Mouse (Mus musculus): ENCODE measurements around the gene Olfr1192-ps1. TPM values are rescaled to one million over a fixed set of nuclear protein-coding genes. Genes with fewer than 3 reads are reported as not detected.
"Not testable (repeated sequence)": the region's sequence is repeated elsewhere in the genome, so short reads cannot be mapped to it uniquely, and the experiment has no call there.

The Olfr1192-ps1 gene
- total RNA-seq (2021) (not detected), polyA plus RNA-seq (2012; rRNA removed) (not detected in 2 replicates)
- long read RNA-seq, result 0 reads

DNA sequence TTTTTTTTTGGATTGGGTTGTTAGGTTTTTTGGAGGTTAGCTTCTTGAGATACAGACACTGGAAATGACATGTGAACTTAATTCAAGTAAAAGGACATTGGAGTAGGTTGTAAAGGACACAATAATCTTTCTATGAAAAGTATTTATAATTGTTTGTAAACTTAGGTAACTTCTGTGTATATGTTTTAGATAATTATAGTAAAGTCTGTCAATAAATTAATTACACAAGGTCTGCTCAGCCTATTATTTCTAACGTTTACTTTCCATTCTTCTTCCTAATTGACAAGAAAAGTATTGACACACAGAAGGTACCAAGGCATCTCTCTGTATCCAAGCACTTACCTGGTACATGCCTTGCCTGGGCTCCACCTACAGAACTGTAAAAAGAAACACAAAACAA lies at the start of gene Olfr1192-ps1:
Gene Olfr1192-ps1, plus strand, starts transcription at position 301 of the 400 bp plus-strand sequence.
- no peak within 1 kb of the TSS for H3K4me3 ChIP-seq
- H3K4me1 ChIP-seq (ENCODE audit: control insufficient read depth, insufficient read depth, low read length), result no peaks in the 10 kb centered on the region
- no peak for TF ChIP-seq POLR2A (IDR thresholded peaks at IDR 0.05; ENCODE audit: insufficient read depth, low read depth, low read length)
- TF ChIP-seq EP300 (IDR thresholded peaks at IDR 0.05; ENCODE audit: insufficient read depth, low read depth, low read length), result no peak
- no peak for TF ChIP-seq CTCF (IDR thresholded peaks at IDR 0.05)
- no peaks in the 10 kb centered on the region for H3K36me3 ChIP-seq (ENCODE audit: control insufficient read depth, insufficient read depth, low read length)
- DNase-seq, result no peak
- no peak within 1 kb of the TSS for H3K9ac ChIP-seq (ENCODE audit: low read depth, low read length)
- H3K27ac ChIP-seq, result no peak within 1 kb of the TSS
- WGBS, result 19% methylated on average over 1 of the region's 1 CpGs
- no peaks in the 10 kb centered on the region for H3K27me3 ChIP-seq (ENCODE audit: control insufficient read depth, insufficient read depth, low read length)
- H3K79me2 ChIP-seq (replicated peaks; ENCODE audit: control insufficient read depth, insufficient read depth, low read length), result no peaks in the 10 kb centered on the region
- intact Hi-C loops (cut with DNase I), result no loop called here

GRCm38 (mm10) chr2:88640242-88640641 lies 8.1 kb upstream of the Olfr1192-ps1 start, which contains the start of gene Olfr1191-ps1:
TSS of gene Olfr1191-ps1 (plus strand) at chr2:88640542.
- H3K9ac ChIP-seq (ENCODE audit: low read depth, low read length); DNase-seq; H3K27me3 ChIP-seq (ENCODE audit: control insufficient read depth, insufficient read depth, low read length); H3K4me3 ChIP-seq; H3K36me3 ChIP-seq (ENCODE audit: control insufficient read depth, insufficient read depth, low read length); H3K79me2 ChIP-seq (replicated peaks; ENCODE audit: control insufficient read depth, insufficient read depth, low read length); intact Hi-C loops (cut with DNase I); H3K4me1 ChIP-seq (ENCODE audit: control insufficient read depth, insufficient read depth, low read length); H3K27ac ChIP-seq: not testable (repeated sequence)
- 82% methylated on average over 1 of the region's 1 CpGs for WGBS

DNA sequence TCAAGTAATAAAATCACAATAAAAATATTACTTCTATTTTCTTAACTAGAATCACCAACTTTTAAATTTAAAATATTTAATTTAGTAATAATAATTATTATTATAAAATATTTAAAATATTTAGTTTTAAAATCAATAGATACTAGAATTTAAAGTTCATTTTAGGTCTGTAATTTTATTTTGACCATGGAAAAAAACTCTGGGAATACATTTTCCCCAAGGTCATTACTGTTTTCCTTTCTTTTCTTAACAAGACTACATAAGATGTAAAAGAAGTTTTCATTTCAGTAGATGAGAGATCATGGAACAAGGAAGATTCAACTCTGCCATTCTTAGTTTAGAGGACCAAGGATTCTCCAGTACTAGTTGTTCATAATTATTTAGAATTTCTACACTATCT lies 27.0 kb downstream of the Olfr1192-ps1 start, which contains the start of gene Olfr1193:
Gene Olfr1193, plus strand, starts transcription at position 301 of the 400 bp plus-strand sequence.
- H3K4me3 ChIP-seq; H3K9ac ChIP-seq (ENCODE audit: low read depth, low read length); H3K79me2 ChIP-seq (replicated peaks; ENCODE audit: control insufficient read depth, insufficient read depth, low read length); H3K27me3 ChIP-seq (ENCODE audit: control insufficient read depth, insufficient read depth, low read length); intact Hi-C loops (cut with DNase I); H3K36me3 ChIP-seq (ENCODE audit: control insufficient read depth, insufficient read depth, low read length); H3K27ac ChIP-seq; H3K4me1 ChIP-seq (ENCODE audit: control insufficient read depth, insufficient read depth, low read length); DNase-seq: not testable (repeated sequence)

DNA sequence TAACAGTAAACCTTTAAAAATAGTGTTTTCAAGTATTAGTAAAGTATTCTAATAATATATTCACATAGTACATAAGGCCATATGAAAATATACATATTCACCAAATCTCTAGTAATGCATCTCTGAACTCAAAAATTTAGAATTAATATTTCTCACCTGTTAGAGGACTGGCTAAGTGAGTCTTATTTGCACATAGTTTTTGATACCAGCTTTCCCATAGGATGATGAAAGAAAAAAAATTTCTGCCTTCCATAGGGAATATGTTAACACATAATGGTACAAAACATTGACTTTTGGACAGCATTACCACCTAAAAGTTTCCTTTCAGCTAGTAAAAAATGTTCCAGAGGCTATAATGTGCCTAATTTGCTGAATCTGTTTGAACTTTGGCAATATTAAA lies 40.8 kb downstream of the Olfr1192-ps1 start, which contains the start of gene Olfr1195:
Gene Olfr1195, minus strand, starts transcription at position 101 of the 400 bp plus-strand sequence.
- H3K36me3 ChIP-seq (ENCODE audit: control insufficient read depth, insufficient read depth, low read length), result no peaks in the 10 kb centered on the region
- no peak for DNase-seq
- intact Hi-C loops (cut with DNase I), result no loop called here
- no peaks in the 10 kb centered on the region for H3K79me2 ChIP-seq (replicated peaks; ENCODE audit: control insufficient read depth, insufficient read depth, low read length)
- H3K4me1 ChIP-seq (ENCODE audit: control insufficient read depth, insufficient read depth, low read length), result no peaks in the 10 kb centered on the region
- no peak within 1 kb of the TSS for H3K4me3 ChIP-seq
- no peak within 1 kb of the TSS for H3K9ac ChIP-seq (ENCODE audit: low read depth, low read length)
- TF ChIP-seq CTCF (IDR thresholded peaks at IDR 0.05), result no peak
- TF ChIP-seq POLR2A (IDR thresholded peaks at IDR 0.05; ENCODE audit: insufficient read depth, low read depth, low read length), result no peak
- no peak for TF ChIP-seq EP300 (IDR thresholded peaks at IDR 0.05; ENCODE audit: insufficient read depth, low read depth, low read length)
- H3K27me3 ChIP-seq (ENCODE audit: control insufficient read depth, insufficient read depth, low read length), result no peaks in the 10 kb centered on the region
- no peak within 1 kb of the TSS for H3K27ac ChIP-seq

- intact Hi-C loops (cut with DNase I), result no loop called here
- Histone ChIP-seq H3K9ac (ENCODE audit: low read depth, low read length) (no peak within 1 kb of the TSS), H3K4me1 (ENCODE audit: control insufficient read depth, insufficient read depth, low read length) (no peaks in the 10 kb centered on the region), H3K4me3 (no peak within 1 kb of the TSS), H3K27ac (no peak within 1 kb of the TSS), H3K27me3 (ENCODE audit: control insufficient read depth, insufficient read depth, low read length) (no peaks in the 10 kb centered on the region), H3K36me3 (ENCODE audit: control insufficient read depth, insufficient read depth, low read length) (no peaks in the 10 kb centered on the region), H3K79me2 (replicated peaks; ENCODE audit: control insufficient read depth, insufficient read depth, low read length) (no peaks in the 10 kb centered on the region)
- TF ChIP-seq POLR2A (IDR thresholded peaks at IDR 0.05; ENCODE audit: insufficient read depth, low read depth, low read length) (no peak), EP300 (IDR thresholded peaks at IDR 0.05; ENCODE audit: insufficient read depth, low read depth, low read length) (no peak), CTCF (IDR thresholded peaks at IDR 0.05) (no peak)
- no peak for DNase-seq
- 72% methylated on average over 2 of the region's 2 CpGs for WGBS
These were observed 56.2 kb downstream of the Olfr1192-ps1 start, which contains the start of gene Olfr1196 for GRCm38 (mm10) chr2:88704497-88704896. TSS of gene Olfr1196 (minus strand) at chr2:88704597.

Other genes starting within 250 kb of the Olfr1192-ps1 start
- not detected for gene Olfr1179, start 242.1 kb upstream of the Olfr1192-ps1 start, total RNA-seq (2021)
- not detected in 2 replicates for gene Olfr1179, start 242.1 kb upstream of the Olfr1192-ps1 start, polyA plus RNA-seq (2012; rRNA removed)
- gene Olfr1180, start 229.4 kb upstream of the Olfr1192-ps1 start, total RNA-seq (2021), result not detected
- gene Olfr1180, start 229.4 kb upstream of the Olfr1192-ps1 start, polyA plus RNA-seq (2012; rRNA removed), result not detected in 2 replicates
- not detected for gene Olfr1181, start 222.3 kb upstream of the Olfr1192-ps1 start, total RNA-seq (2021)
- gene Olfr1181, start 222.3 kb upstream of the Olfr1192-ps1 start, polyA plus RNA-seq (2012; rRNA removed), result not detected in 2 replicates
- not detected for gene Gm13757, start 199.4 kb upstream of the Olfr1192-ps1 start, total RNA-seq (2021)
- not detected in 2 replicates for gene Gm13757, start 199.4 kb upstream of the Olfr1192-ps1 start, polyA plus RNA-seq (2012; rRNA removed)
- gene Olfr1183, start 193.6 kb upstream of the Olfr1192-ps1 start, total RNA-seq (2021), result not detected
- not detected in 2 replicates for gene Olfr1183, start 193.6 kb upstream of the Olfr1192-ps1 start, polyA plus RNA-seq (2012; rRNA removed)
- not detected for gene Olfr1184, start 164.9 kb upstream of the Olfr1192-ps1 start, total RNA-seq (2021)
- not detected in 2 replicates for gene Olfr1184, start 164.9 kb upstream of the Olfr1192-ps1 start, polyA plus RNA-seq (2012; rRNA removed)
- not detected for gene Olfr1185-ps1, start 155.2 kb upstream of the Olfr1192-ps1 start, total RNA-seq (2021)
- gene Olfr1185-ps1, start 155.2 kb upstream of the Olfr1192-ps1 start, polyA plus RNA-seq (2012; rRNA removed), result not detected in 2 replicates
- gene Olfr1186, start 130.0 kb upstream of the Olfr1192-ps1 start, total RNA-seq (2021), result not detected
- gene Olfr1186, start 130.0 kb upstream of the Olfr1192-ps1 start, polyA plus RNA-seq (2012; rRNA removed), result not detected in 2 replicates
- gene Olfr1188, start 91.6 kb upstream of the Olfr1192-ps1 start, total RNA-seq (2021), result not detected
- not detected in 2 replicates for gene Olfr1188, start 91.6 kb upstream of the Olfr1192-ps1 start, polyA plus RNA-seq (2012; rRNA removed)
- not detected for gene Olfr1189, start 62.1 kb upstream of the Olfr1192-ps1 start, total RNA-seq (2021)
- not detected in 2 replicates for gene Olfr1189, start 62.1 kb upstream of the Olfr1192-ps1 start, polyA plus RNA-seq (2012; rRNA removed)
- gene Olfr1191-ps1, start 8.0 kb upstream of the Olfr1192-ps1 start, total RNA-seq (2021), result not detected
- not detected in 2 replicates for gene Olfr1191-ps1, start 8.0 kb upstream of the Olfr1192-ps1 start, polyA plus RNA-seq (2012; rRNA removed)
- gene Olfr1193, start 27.1 kb downstream of the Olfr1192-ps1 start, total RNA-seq (2021), result not detected
- not detected in 2 replicates for gene Olfr1193, start 27.1 kb downstream of the Olfr1192-ps1 start, polyA plus RNA-seq (2012; rRNA removed)
- gene Olfr1195, start 40.7 kb downstream of the Olfr1192-ps1 start, total RNA-seq (2021), result not detected
- gene Olfr1195, start 40.7 kb downstream of the Olfr1192-ps1 start, polyA plus RNA-seq (2012; rRNA removed), result not detected in 2 replicates
- gene Olfr1196, start 56.1 kb downstream of the Olfr1192-ps1 start, total RNA-seq (2021), result not detected
- gene Olfr1196, start 56.1 kb downstream of the Olfr1192-ps1 start, polyA plus RNA-seq (2012; rRNA removed), result not detected in 2 replicates
- not detected for gene Olfr1197, start 83.9 kb downstream of the Olfr1192-ps1 start, total RNA-seq (2021)
- not detected in 2 replicates for gene Olfr1197, start 83.9 kb downstream of the Olfr1192-ps1 start, polyA plus RNA-seq (2012; rRNA removed)
- not detected for gene Olfr1198, start 102.9 kb downstream of the Olfr1192-ps1 start, total RNA-seq (2021)
- gene Olfr1198, start 102.9 kb downstream of the Olfr1192-ps1 start, polyA plus RNA-seq (2012; rRNA removed), result not detected in 2 replicates
- gene Olfr1199, start 112.0 kb downstream of the Olfr1192-ps1 start, total RNA-seq (2021), result not detected
- not detected in 2 replicates for gene Olfr1199, start 112.0 kb downstream of the Olfr1192-ps1 start, polyA plus RNA-seq (2012; rRNA removed)
- gene Olfr1200, start 122.0 kb downstream of the Olfr1192-ps1 start, total RNA-seq (2021), result not detected
- gene Olfr1200, start 122.0 kb downstream of the Olfr1192-ps1 start, polyA plus RNA-seq (2012; rRNA removed), result not detected in 2 replicates
- gene Olfr1201, start 144.5 kb downstream of the Olfr1192-ps1 start, total RNA-seq (2021), result not detected
- gene Olfr1201, start 144.5 kb downstream of the Olfr1192-ps1 start, polyA plus RNA-seq (2012; rRNA removed), result not detected in 2 replicates
- under 1 TPM in 1 of 2 experiments, not detected in 1; 0.07 TPM for gene Olfr1202, start 166.0 kb downstream of the Olfr1192-ps1 start, total RNA-seq (2021)
- gene Olfr1202, start 166.0 kb downstream of the Olfr1192-ps1 start, polyA plus RNA-seq (2012; rRNA removed), result not detected in 2 replicates
- not detected for gene Olfr1205, start 181.2 kb downstream of the Olfr1192-ps1 start, total RNA-seq (2021)
- gene Olfr1205, start 181.2 kb downstream of the Olfr1192-ps1 start, polyA plus RNA-seq (2012; rRNA removed), result not detected in 2 replicates
- not detected for gene Olfr1204, start 200.8 kb downstream of the Olfr1192-ps1 start, total RNA-seq (2021)
- gene Olfr1204, start 200.8 kb downstream of the Olfr1192-ps1 start, polyA plus RNA-seq (2012; rRNA removed), result not detected in 2 replicates
- gene Olfr1206, start 214.7 kb downstream of the Olfr1192-ps1 start, total RNA-seq (2021), result not detected
- not detected in 2 replicates for gene Olfr1206, start 214.7 kb downstream of the Olfr1192-ps1 start, polyA plus RNA-seq (2012; rRNA removed)